Mouse (Mus musculus): ENCODE data around the gene Fli1.
A peak's percentile ranks its signal among the peaks of the same experiment; 100 is the strongest.

Gene Fli1

GRCm38 (mm10) chr9:32549462-32550384, 7.1 kb upstream of the Fli1 start:
- no peak for DNase-seq (ENCODE audit: low read depth, low spot score)

GRCm38 (mm10) chr9:32546731-32547130, 4.1 kb upstream of the Fli1 start:
- no peak for DNase-seq (ENCODE audit: low read depth, low spot score)

- DNase-seq (ENCODE audit: low read depth, low spot score): peak; percentile 76
Observed at GRCm38 (mm10) chr9:32544731-32545661, 2.3 kb upstream of the Fli1 start.

- DNase-seq (ENCODE audit: low read depth, low spot score): no peak
Observed at GRCm38 (mm10) chr9:32543923-32544575, 1.4 kb upstream of the Fli1 start.

GRCm38 (mm10) chr9:32543040-32543581, 450 bp upstream of the Fli1 start:
- DNase-seq (ENCODE audit: low read depth, low spot score): peak; percentile 93

GRCm38 (mm10) chr9:32541223-32541901, 1.3 kb downstream of the Fli1 start:
- no peak for DNase-seq (ENCODE audit: low read depth, low spot score)

GRCm38 (mm10) chr9:32540406-32541222, 2.0 kb downstream of the Fli1 start:
- DNase-seq (ENCODE audit: low read depth, low spot score): no peak

- DNase-seq (ENCODE audit: low read depth, low spot score): no peak
Observed at GRCm38 (mm10) chr9:32540061-32540405, 2.6 kb downstream of the Fli1 start.

GRCm38 (mm10) chr9:32539321-32539761, 3.3 kb downstream of the Fli1 start:
- no peak for DNase-seq (ENCODE audit: low read depth, low spot score)

GRCm38 (mm10) chr9:32538124-32538523, 4.5 kb downstream of the Fli1 start:
- no peak for DNase-seq (ENCODE audit: low read depth, low spot score)

- no peak for DNase-seq (ENCODE audit: low read depth, low spot score)
Observed at GRCm38 (mm10) chr9:32537706-32538105, 5.0 kb downstream of the Fli1 start.

- no peak for DNase-seq (ENCODE audit: low read depth, low spot score)
Observed at GRCm38 (mm10) chr9:32535201-32535955, 7.3 kb downstream of the Fli1 start.

- DNase-seq (ENCODE audit: low read depth, low spot score): no peak
Observed at GRCm38 (mm10) chr9:32534025-32534615, 8.5 kb downstream of the Fli1 start.

GRCm38 (mm10) chr9:32531588-32531987, 11.1 kb downstream of the Fli1 start:
- DNase-seq (ENCODE audit: low read depth, low spot score): no peak

- no peak for DNase-seq (ENCODE audit: low read depth, low spot score)
Observed at GRCm38 (mm10) chr9:32530975-32531374, 11.7 kb downstream of the Fli1 start.

- no peak for DNase-seq (ENCODE audit: low read depth, low spot score)
Observed at GRCm38 (mm10) chr9:32530188-32530587, 12.5 kb downstream of the Fli1 start.

GRCm38 (mm10) chr9:32529594-32529993, 13.1 kb downstream of the Fli1 start:
- DNase-seq (ENCODE audit: low read depth, low spot score): no peak

- no peak for DNase-seq (ENCODE audit: low read depth, low spot score)
Observed at GRCm38 (mm10) chr9:32527329-32527728, 15.3 kb downstream of the Fli1 start.

GRCm38 (mm10) chr9:32525787-32526186, 16.9 kb downstream of the Fli1 start:
- DNase-seq (ENCODE audit: low read depth, low spot score): no peak
